Mouse (Mus musculus) heart, postnatal 14 days (tissue): Measurements from ENCODE around the gene Smarcd2. TPM values are rescaled to one million over a fixed set of nuclear protein-coding genes. Genes with fewer than 3 reads are reported as not detected.

Experiments used
- DNase-seq, 2 experiments: peaks; one replicate each; pipeline ENCODE4 v3.0.0; 2021 to 2022
- intact Hi-C: fragments of 180-260 bp; cut with DNase I; formaldehyde crosslinking; loops from one replicate; pipeline ENCODE4 v1.15.1; 2025
- total RNA-seq, 2 experiments: library from RNA; stranded (reverse); gene quantifications; 2 replicates each; pipeline ENCODE4 v1.2.3; 2021

The Smarcd2 gene
- total RNA-seq, 2 experiments from 2014 or later: 28.7 to 30.8 TPM

GRCm38 (mm10) chr11:106283371-106283770, 10.6 kb upstream of the Smarcd2 start:
- intact Hi-C loops: no loop called here
- DNase-seq: no peak

GRCm38 (mm10) chr11:106282452-106282851, 9.7 kb upstream of the Smarcd2 start:
- intact Hi-C loops: no loop called here
- DNase-seq: no peak

GRCm38 (mm10) chr11:106276454-106276853, 3.7 kb upstream of the Smarcd2 start, which contains the start of gene Tcam1:
Gene Tcam1 (plus strand): TSS chr11:106276672.
- intact Hi-C loops: no loop called here

GRCm38 (mm10) chr11:106274971-106275411, 2.2 kb upstream of the Smarcd2 start:
- DNase-seq: peak in 1 of 2 experiments; percentile 50
- intact Hi-C loops: loop anchor here (5.0 kb wide), 1 partner anchor 58 kb away; the partner anchor contains the start of genes Ccdc47 and Ddx42

More at GRCm38 (mm10) chr11:106276454-106276853, 3.7 kb upstream of the Smarcd2 start, which contains the start of gene Tcam1:
- DNase-seq: peak; percentile 92 to 97

- DNase-seq: no peak
- intact Hi-C loops: loop anchor here (5.0 kb wide), 1 partner anchor 57 kb away; the partner anchor contains the start of genes Ccdc47 and Ddx42
These were observed 1.6 kb upstream of the Smarcd2 start for GRCm38 (mm10) chr11:106274374-106274773.

- intact Hi-C loops: loop anchor here (5.0 kb wide), 1 partner anchor 57 kb away; the partner anchor contains the start of genes Ccdc47 and Ddx42
These were observed 1.0 kb upstream of the Smarcd2 start for GRCm38 (mm10) chr11:106273811-106274210.

GRCm38 (mm10) chr11:106273311-106273684, 526 bp upstream of the Smarcd2 start:
- no peak for DNase-seq
- intact Hi-C loops: loop anchor here (5.0 kb wide), 1 partner anchor 56 kb away; the partner anchor contains the start of genes Ccdc47 and Ddx42

More at GRCm38 (mm10) chr11:106273811-106274210, 1.0 kb upstream of the Smarcd2 start:
- DNase-seq: no peak

- intact Hi-C loops: loop anchor here (2.0 to 5.0 kb wide), 2 partner anchors 15 to 55 kb away; partner anchors contain the start of genes Ccdc47, Ddx42, Ftsj3 and Psmc5
- DNase-seq: peak; percentile 23 to 59
These were observed 753 bp downstream of the Smarcd2 start for GRCm38 (mm10) chr11:106271794-106272643.

- intact Hi-C loops: loop anchor here (2.0 to 5.0 kb wide), 2 partner anchors 14 to 54 kb away; partner anchors contain the start of genes Ccdc47, Ddx42, Ftsj3 and Psmc5
- DNase-seq: peak in 1 of 2 experiments; percentile 21
These were observed 1.5 kb downstream of the Smarcd2 start for GRCm38 (mm10) chr11:106271131-106271793.

GRCm38 (mm10) chr11:106269060-106269431, 3.7 kb downstream of the Smarcd2 start:
- intact Hi-C loops: no loop called here
- peak; percentile 42 to 47 for DNase-seq

- DNase-seq: peak; percentile 81 to 85
These were observed 4.3 kb downstream of the Smarcd2 start for GRCm38 (mm10) chr11:106268326-106269059.

GRCm38 (mm10) chr11:106267871-106268270, 4.9 kb downstream of the Smarcd2 start:
- intact Hi-C loops: no loop called here
- no peak for DNase-seq

More at GRCm38 (mm10) chr11:106268326-106269059, 4.3 kb downstream of the Smarcd2 start:
- intact Hi-C loops: no loop called here

- intact Hi-C loops: no loop called here
- DNase-seq: peak; percentile 36 to 41
These were observed 5.4 kb downstream of the Smarcd2 start for GRCm38 (mm10) chr11:106267311-106267852.

- intact Hi-C loops: no loop called here
- no peak for DNase-seq
These were observed 6.3 kb downstream of the Smarcd2 start for GRCm38 (mm10) chr11:106266431-106266830.

GRCm38 (mm10) chr11:106265570-106265969, 7.2 kb downstream of the Smarcd2 start:
- no peak for DNase-seq
- intact Hi-C loops: no loop called here

GRCm38 (mm10) chr11:106264988-106265387, 7.8 kb downstream of the Smarcd2 start:
- no peak for DNase-seq
- intact Hi-C loops: no loop called here

GRCm38 (mm10) chr11:106263963-106264362, 8.8 kb downstream of the Smarcd2 start:
- DNase-seq: no peak
- intact Hi-C loops: no loop called here

GRCm38 (mm10) chr11:106260826-106261450, 11.8 kb downstream of the Smarcd2 start:
- intact Hi-C loops: no loop called here
- DNase-seq: no peak

- DNase-seq: peak in 1 of 2 experiments; percentile 42
- intact Hi-C loops: loop anchor here (2.0 kb wide), 2 partner anchors 14 to 70 kb away; no protein-coding TSS in a partner anchor
These were observed 16.0 kb downstream of the Smarcd2 start for GRCm38 (mm10) chr11:106256775-106257174.
